Mouse (Mus musculus): ENCODE measurements around the gene Rnf222.

GRCm38 (mm10) chr11:68883843-68884242 lies 4.5 kb upstream of the Rnf222 start:
- TF ChIP-seq GATA1 (IDR thresholded peaks at IDR 0.05; ENCODE audit: borderline replicate concordance, low read length), result no peak
- TF ChIP-seq FLI1 (IDR thresholded peaks at IDR 0.05; ENCODE audit: low read length), result no peak
